Mouse (Mus musculus) fibroblast of lung, adult 2 months (primary cell): ENCODE data around the gene Serpinb1c.
A peak's percentile ranks its signal among the peaks of the same experiment; 100 is the strongest.
"Not testable (repeated sequence)": the region's sequence is repeated elsewhere in the genome, so short reads cannot be mapped to it uniquely, and the experiment has no call there.

ENCODE experiments used
- DNase-seq: peaks from one replicate; pipeline ENCODE4 v3.0.0-alpha.2; 2011; ENCODE audit warnings: low read depth

Gene Serpinb1c

DNA sequence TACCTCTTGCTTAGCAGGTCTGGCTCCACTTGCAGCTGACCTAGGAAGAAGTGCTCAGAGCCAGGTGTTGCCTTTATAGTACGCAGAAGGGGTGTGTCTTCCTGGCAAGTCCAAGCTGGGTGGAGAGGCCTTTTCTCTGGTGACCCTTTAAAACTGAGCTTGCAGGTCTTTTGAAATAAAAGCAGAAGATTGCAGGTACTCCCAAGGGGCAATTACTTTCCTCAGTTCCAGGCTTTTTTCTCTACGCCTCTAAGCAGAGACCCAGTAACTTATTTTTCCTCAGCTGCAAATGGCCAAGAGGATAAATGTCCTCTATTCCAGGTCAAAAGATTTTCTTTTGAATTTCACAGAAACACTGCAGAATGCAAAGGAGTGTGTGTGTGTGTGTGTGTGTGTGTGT is at the start of gene Serpinb1c:
Serpinb1c (minus strand) TSS at position 101 of the 400 bp plus-strand sequence.
- no peak for DNase-seq

DNA sequence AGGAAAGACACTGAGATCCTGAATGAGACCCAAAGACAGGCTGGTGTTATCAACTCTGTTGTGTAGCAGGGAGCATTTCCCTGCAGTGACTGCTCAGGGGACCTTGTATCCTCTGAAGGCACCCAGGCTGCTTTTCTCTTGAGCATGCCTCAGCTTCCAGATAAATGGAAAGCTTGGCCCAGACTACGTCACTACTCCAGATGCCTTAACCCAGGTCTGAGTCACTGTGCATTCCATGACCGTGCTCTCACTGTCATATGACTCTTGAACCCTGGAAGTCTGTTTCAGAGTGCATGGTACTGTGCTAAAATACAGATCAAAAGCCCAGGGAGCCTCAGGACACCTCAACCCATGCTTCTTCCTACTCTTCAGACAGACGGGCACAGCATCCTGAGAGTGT is 41.2 kb upstream of the Serpinb1c start:
- DNase-seq, result not testable (repeated sequence)

DNA sequence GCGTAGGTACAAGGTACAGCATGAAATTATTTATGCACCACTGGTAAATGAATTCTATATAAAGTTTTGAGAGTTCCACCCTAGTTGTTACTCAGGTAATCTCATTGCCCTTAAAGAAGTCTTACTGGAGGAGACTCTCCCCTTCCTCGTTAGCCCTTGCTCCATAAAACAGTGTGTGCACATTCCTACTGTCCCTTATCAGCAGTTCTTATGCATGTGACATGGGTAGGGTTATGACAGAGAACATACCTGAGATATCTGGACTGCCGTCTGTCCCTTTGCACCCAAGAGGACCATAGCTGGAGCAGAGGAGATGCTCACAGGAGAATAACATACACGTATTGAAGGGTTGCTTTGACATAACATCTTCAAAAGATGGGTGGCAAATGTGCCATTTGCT is 40.3 kb upstream of the Serpinb1c start:
- not testable (repeated sequence) for DNase-seq

DNA sequence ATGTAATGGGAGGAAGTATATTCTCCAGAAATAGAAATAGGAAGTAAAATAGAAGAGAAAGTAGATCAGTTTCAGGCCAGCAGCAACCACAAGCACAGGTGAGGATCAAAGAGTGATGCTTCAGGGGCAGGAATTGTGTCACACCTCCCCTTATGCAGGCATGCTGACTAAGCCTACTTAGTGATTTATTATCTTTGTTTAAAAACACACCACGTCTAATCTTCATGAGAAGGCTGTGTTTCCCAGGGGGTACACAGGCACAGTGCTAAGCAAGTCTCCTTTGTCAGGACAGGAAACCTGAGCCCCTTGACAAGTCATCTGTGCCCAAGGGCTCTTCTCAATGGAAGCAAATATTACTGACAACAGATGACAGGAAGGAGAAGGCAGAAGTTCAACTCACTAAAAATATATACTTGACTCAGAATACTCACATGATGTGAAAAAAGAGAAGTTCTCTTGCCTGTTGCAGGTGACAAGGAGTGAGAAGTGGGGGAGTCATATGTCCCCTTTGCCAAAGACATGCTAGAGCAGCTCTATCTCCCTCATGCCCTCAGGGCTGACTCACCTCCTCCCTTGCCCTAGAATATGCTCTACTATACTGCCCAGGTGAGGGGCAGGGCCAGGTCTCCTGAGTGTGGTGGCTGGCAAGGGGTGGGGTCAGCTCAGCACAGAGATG is 36.8 kb upstream of the Serpinb1c start:
- DNase-seq, result no peak

DNA sequence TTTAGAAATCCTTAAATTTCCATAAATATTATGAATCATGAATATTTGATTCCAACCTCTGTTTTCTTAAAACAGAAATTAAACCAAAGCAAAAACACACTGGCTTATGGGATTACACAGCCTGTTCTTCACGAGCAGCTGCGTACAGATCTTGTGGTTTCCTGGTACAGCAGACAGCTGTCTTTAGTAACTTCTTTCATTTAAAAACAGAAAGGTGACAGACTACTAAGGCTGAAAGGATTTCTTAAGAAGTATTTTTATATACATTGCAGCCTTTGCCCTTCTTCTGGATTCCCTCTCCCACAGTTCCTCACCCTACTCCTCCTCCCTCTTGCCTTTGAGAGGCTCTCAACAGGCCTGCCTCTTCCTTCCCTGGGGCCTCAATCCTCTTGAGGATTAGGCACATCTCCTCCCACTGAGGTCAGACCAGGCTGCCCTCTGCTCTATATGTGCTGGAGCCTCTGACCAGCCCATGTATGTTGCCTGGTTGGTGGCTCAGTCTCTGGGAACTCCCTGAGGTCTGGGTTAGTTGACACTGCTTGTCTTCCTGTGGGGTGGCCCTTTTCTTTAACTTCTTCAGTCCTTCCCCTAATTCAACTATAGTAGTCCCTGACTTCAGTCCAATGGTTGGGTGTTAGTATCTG is 31.2 kb upstream of the Serpinb1c start:
- no peak for DNase-seq

DNA sequence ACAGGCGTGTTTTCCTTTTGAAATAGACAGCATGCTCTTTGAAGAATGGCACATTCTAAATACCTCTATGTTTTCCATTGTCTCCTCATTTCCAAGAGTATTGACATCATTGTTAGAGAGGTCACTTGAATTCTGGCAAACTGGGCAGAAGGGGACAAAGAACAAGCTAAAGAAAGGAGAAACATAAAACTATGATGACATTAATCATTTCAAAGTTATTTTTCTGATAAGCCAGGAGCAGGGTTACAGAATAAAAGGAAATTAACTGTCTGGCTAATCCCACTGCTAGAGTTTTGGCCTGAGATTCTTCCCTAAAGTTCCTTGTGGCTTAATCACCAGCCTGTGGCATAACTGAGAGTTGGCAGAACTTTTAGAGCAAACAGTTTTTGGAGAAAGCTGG is 29.2 kb upstream of the Serpinb1c start:
- no peak for DNase-seq

DNA sequence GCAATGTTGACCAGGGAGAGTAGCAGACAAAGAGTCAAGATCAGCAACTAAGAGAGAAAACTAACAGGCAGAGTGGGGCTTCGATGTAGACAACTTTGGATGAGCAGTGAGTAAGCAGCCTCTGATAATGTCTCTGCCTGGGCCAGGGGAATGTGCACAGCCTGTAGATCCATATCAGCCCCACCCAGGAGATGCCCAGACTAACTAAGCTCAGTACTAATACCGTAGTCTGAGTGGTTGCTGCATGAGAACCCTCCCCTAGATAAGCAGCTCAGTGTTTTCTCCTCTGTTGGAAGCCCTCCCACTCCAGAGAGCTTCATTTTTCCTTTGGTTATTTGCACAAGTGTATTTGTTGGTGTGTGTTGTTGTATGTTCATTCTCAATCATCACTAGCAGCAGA is 28.6 kb upstream of the Serpinb1c start:
- DNase-seq, result no peak

DNA sequence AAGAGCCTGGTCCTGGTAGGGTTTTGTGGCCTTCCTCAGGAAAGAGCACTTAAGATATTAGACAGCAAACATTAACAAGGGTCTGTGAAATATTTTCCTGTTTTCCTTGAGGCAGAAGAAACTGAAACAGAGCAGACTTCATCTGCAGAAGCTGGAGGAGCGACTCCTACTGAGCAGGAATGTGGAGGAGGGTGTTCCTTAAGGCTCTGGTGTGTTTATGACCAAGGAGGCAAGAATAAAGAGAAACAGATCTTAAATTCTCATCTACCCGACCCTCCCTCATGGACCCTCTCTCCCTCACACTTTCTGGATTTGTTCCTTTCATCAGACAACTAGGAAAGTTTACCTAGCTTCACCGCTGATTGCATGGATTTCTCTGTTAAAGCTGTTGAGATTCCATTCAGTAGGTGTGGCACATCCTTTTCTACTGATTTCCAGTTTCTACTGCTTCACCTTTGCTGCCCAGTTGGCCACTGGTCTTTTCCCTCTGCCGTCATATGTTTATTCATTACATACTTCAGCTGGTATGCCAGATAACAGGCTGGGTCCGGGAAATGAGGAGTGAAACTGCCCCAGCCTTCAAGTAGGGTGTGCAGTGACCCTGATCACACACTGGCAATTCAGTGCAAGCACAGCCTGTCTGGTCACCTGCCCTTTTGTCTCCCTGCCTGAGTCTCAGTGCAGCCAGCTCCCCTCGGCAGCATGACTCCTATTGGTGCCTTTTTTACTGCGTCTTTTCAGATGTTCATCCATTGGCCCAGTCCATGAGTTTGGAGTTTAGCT is 26.8 kb upstream of the Serpinb1c start:
- no peak for DNase-seq

DNA sequence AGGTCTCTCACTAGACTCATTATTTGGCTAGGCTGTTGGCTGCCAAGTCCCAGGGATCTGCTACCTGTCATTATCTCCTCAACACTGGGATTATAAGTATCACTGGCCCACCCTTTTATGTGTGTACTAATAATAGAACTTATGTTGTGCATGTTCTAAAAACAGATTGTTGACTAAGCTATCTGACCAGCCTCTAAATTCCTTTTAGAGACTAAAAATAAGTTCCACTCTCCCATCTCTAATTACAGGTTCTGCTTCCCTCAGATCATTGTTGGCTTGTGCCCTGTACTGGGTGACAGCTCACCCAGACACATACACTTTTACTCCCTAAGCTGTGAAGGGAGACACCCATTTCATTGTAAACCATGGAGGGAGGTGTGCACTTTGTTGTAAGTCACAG is 24.6 kb upstream of the Serpinb1c start:
- DNase-seq, result no peak

DNA sequence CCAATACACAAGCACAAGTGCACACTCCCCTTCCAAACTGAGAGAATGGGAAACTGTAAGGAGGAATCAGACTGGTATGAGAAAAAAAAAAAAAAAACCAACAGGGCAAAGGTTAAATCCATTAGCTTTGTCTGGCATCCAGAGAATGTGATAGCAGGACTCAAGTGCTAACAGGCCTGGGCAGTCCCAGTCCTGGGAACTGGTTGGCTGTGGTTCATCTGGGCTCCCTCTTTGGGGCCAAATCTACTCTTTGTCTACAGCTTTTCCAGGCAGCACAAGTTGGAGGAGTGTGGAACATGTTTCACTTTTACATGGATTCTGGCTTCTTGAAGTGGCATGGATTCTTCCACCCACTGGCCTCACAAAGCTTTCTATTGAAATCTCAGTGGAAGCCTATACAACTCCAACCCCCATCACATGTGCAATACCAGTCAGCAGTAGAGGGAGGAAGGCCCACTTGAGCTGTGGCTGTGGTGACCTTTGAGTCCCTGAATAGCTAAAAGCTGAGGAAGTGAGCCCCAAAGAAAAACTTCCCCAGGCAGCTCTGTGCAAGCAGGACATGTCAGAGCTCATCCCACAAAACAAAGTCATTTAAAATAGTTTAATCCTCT is 14.9 kb upstream of the Serpinb1c start:
- DNase-seq, result peak; percentile 92

- no peak for DNase-seq
These were observed 10.2 kb upstream of the Serpinb1c start for GRCm38 (mm10) chr13:32908182-32908581.

DNA sequence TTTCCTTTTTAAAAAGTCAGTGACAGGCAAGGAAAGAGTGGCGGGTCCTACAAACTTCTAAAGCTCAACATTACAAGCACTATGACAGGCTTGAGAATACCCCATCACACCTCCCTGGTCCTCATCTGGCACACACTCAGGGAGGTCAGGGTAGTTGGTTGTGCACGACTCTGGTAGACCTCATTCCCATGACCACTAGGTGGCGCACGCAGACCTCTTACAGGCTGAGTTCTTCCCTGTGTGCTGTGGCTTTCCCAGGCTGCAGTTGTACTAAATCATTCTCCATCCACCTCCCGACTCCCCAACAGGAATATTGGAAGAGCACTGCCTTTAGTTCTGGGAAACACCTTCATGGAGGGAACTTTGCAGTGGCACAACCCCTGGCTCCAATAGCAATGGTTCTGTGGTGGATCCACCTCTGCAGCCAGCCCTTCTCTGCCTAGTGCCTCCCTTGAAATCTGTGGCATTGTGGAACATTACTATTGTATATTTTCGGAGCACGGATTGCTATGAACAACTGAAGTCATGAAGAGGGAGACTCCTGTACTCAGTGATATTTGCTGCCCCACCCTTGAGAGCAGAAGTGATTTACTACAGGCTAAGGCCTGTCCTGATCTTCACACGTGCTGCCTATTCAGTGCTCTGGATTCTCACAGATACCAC is 5.3 kb upstream of the Serpinb1c start:
- DNase-seq, result peak; percentile 66

GRCm38 (mm10) chr13:32902481-32903015 is 4.5 kb upstream of the Serpinb1c start:
- DNase-seq, result no peak

GRCm38 (mm10) chr13:32900639-32901038 is 2.6 kb upstream of the Serpinb1c start:
- DNase-seq, result no peak

DNA sequence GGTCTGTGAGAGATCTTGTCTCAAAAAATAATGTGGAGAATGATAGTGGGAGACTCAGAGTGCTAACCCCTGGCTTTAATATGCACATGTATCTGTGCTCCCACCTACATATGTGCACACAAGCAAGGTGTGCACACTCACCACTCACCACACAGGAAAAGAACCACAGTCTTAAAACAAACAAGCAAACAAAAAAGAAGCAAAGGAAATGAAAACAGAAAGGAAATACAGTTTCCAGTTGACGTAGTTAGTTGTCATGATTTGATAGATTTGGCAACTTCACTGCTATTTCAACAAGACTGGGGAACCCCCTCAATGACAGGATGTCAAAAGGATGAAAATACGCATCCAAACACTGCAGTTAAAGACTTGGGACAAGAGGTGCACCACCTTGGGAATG is 1.1 kb upstream of the Serpinb1c start:
- not testable (repeated sequence) for DNase-seq

DNA sequence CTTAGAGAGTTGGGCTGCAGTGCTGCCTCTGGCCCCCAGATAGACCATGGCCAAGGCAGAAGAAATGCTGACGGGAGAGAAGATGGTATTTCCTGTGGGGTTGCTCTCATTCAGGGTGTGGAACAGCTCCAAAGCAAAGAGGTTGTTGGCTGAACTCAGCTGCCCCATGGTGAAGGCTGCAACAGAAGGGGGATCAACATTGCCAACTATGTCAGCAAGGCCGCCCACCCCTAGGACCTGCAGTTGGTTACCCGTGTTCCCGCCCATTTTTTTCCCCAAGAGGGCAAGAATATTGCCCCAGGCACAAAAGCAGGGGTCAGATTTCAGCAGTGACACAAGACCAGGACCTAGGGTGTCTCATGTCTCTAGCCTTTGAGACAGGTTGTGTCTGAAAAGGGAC is 1.1 kb downstream of the Serpinb1c start:
- no peak for DNase-seq

DNA sequence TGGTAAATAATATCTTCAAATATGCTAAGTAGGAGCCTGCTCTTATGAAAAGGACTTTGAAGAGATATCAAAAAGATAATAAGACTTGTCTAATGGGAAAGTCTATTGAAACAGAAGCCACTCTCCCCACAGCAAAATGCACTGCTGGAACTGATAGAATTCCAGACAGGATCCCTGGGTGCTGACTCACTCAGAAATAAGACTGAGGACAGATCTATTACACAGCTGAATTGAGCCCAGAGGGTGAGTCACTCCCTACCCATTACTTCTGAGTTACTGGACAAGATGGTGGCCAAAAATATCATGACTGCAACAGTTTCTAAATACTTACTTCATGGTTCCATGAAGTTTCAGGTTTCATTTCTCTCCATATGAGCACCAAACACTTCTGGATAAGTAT is 13.3 kb downstream of the Serpinb1c start:
- peak; percentile 92 for DNase-seq

DNA sequence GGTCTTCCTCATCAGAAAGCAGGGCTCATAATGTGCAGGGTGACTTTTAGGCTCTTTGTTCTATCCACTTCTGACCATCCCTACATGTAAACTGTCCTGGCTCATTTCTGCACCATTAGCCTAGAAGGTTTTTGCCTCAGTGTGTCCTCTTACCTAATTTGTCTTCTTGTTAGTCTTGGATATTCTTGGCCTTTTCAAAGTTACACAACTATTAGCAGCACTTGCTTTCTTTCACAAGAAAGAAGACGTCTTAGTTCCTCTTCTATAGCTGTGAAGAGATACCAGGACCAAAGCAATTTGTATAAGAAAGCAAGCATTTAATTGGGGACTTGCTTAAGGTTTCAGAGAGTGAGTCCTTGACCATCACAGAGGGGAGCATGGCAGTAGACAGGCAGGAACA is 24.1 kb downstream of the Serpinb1c start:
- DNase-seq, result no peak

- DNase-seq, result no peak
These were observed 29.2 kb downstream of the Serpinb1c start for GRCm38 (mm10) chr13:32868843-32869242.

DNA sequence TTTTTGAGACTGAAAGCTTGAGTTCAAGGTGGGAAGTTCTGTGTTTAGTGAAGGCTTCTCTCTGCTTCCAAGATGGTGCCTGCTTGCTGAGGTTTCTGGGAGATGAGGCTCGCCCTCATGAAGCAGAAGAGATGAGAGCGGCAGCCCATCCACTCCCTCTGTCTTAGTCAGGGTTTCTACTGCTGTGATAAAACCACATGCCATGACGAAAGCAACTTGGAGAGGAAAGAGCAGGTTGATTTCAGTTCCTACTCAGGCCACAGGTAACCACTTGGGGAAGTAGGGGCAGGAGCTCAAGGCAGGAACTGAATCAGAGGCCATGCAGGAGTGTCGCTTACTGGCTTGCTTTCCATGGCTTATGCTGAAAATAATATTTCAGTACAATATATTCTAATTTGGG is 29.8 kb downstream of the Serpinb1c start:
- not testable (repeated sequence) for DNase-seq

GRCm38 (mm10) chr13:32867030-32867429 is 31.0 kb downstream of the Serpinb1c start:
- DNase-seq, result no peak

GRCm38 (mm10) chr13:32866484-32866883 is 31.5 kb downstream of the Serpinb1c start:
- no peak for DNase-seq
